Mouse (Mus musculus): ENCODE measurements around the gene Stx8.

The Stx8 gene

DNA sequence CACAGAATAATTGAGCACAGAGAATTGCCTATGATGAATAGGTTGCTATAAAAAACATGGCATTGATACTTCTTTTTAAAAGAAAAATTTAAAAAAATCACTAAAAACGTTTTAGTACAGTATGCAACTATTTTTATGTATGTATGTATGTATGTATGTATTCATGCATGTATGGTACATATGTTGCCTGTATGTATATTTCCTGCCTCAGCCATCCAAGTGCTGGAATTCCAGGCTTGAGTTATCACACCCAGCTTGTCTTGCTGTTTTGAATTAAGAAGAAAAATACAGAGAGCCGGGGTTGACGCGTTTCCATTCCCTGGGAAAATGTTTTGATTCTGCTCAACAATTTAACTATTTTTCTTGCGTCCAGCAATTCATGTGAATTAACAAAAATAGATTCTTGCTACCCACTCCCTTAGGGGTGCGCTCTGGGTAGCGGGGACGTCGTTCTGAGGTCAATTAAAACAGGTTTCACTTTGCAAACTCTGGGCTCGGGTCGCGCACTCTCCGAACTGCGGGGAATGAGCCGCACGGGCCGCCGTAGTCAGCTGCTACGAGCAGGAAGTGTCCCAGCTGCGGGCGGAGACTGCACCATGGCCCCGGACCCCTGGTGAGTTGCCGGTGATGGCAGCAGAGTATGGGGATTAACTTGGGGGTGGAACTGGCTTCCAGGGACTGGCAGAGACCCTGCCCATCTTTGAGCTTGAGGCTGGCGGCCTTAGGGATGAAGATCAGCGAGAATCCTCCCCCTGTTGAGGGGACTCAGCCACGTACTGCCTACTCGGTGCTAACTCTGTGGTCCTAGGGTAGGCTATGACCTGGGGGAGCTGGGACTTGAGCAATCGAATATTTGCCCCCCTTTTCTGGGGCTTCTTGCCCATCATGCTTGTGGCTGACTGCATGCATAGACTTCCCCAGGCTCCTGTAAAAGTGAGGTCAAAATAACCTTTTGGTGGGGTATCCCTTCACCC, at the start of gene Stx8:
Stx8 (plus strand) TSS at position 289 of the 974 bp plus-strand sequence.
- peak; percentile 65 for DNase-seq (ENCODE audit: low read depth, low spot score)

DNA sequence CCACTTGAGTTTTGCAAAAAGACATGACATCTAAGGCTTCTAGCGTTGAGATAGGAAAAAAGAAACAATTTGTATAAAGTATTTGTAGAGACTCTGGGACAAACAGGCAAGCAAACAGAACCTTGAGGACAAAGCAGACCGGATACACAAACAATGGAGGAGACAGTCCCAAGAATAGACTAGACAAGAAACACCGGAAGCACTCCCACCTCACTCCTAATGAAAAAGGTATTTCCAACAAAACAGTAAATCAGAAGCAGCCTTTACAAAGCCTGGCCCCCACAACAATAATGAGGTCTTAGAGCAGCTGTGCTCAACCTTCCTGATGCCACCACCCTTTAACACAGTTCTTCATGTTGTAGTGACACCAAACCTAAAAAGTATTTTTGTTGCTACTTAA, 48.9 kb upstream of the Stx8 start:
- DNase-seq (ENCODE audit: low read depth, low spot score): no peak

- DNase-seq (ENCODE audit: low read depth, low spot score): no peak
Observed at GRCm38 (mm10) chr11:67919593-67919992, 46.4 kb upstream of the Stx8 start.

GRCm38 (mm10) chr11:67920226-67920960, 45.6 kb upstream of the Stx8 start:
- DNase-seq (ENCODE audit: low read depth, low spot score): no peak

DNA sequence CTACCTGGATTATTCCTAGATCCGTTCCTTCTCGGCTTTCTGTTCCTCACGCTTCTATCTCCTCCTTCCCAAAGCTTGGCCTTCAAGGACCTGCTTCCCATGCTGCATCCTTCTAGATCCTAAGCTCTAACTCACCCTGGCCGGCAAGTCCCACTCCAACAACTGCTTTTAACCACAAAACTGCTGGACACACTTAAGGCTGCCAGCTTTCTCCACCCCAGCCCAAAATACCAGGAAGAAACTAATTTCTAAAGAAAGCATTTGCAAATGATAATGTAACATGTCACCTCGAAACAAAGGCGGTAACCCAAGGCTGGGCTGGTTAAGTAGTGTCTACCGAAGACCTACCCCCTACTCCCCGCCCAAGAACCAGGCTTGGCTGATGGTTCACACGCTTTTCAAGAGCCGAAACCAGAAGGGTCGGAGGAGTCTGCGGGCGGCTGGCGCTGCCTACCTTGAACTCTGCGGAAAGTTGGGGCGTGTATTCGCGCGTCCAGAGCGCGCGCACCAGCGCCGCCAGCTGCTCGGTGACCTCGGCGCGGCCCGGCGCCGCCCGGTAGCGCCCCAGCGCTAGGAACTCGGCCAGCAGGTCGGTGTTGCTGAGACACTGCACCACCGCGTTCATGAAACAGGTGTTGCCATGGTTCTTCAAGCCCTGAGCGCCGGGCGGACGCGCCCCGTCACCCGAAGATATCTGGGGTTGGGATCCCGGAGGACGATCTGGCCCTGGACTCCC, 44.7 kb upstream of the Stx8 start:
- no peak for DNase-seq (ENCODE audit: low read depth, low spot score)

DNA sequence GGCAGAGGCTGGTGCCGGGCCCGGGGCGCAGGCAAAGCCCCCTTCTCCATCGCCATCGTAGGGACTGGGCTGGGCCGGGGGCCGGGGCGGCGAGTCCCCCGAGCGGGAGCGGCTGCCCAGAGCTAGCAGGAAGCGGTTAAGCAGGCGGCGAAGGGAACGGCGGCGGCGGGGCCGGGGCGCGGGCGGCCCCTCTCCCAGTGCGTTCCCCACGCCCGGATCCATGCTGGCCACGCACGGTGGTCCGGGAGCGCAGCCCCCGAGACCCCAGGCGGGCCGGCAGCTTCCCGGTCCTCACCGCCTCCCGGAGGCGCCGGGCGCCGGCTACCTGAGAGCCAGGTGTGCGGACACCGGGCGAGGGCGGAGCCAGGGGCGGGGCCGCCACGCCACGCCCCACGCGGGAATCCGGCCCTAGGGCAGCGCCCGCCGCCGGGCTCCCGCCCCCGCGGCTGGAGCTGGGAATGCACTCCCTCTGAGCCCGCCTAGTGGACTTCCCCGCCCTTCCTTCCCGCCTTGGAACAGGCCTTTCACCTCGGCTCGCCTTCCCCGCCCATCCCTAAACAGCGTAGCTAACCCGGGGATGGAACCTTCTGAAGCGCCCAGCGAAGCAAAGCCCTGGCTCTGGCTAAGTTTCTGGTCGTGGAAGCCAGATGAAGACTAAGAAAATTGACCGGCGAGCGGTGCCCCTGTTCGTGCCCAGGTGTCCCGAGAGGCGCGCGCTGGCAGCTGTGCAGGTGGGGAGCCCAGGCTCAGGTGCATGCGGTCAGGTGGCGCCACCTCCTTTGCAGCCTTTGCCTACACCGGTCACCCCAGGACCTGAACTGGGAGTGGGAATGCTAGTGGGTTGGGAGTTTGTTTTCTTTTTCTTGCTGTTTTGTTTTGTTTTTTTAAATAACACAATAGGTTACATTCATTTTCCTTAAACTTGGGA, 43.9 kb upstream of the Stx8 start, which contains the start of gene Usp43:
Usp43 (minus strand) TSS at position 327 of the 928 bp plus-strand sequence.
- no peak for DNase-seq (ENCODE audit: low read depth, low spot score)

DNA sequence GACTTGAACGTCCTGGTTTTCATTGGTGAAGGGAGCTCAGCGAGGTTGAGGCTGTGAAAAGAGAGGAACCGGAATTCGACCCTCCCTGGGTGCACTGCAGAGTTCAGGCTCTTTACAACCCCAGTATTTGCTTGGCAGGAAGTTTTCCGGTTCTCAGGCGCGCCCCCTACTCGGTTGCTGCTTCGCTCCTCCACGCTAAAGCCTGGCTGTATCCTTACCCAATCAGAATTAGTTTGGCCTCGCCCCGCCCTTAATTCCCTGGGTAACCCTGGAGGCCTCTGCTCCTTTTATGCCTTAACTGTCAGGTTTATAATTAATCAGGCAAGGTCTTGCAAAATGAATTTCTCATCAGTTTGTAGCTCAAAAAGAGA, 43.3 kb upstream of the Stx8 start:
- DNase-seq (ENCODE audit: low read depth, low spot score): no peak

DNA sequence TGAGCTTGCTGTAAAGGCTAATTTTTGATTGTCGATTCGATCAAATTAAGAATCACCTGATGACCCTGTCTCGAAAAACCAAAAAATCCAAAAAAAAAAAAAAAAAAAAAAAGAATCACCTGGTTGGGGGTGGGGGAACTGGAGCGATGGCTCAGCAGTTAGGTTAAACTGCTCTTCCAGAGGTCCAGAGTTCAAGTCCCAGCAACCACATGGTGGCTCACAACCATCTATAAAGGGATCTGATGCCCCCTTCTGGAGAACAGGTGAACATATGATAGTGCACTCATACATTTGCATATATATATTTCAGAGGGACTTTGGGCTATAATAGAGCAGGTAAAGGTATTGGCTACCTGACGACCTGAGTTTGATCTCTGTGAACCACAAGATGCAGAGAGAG, 42.3 kb upstream of the Stx8 start:
- no peak for DNase-seq (ENCODE audit: low read depth, low spot score)

- DNase-seq (ENCODE audit: low read depth, low spot score): no peak
Observed at GRCm38 (mm10) chr11:67925000-67925399, 41.0 kb upstream of the Stx8 start.

GRCm38 (mm10) chr11:67926348-67927055, 39.5 kb upstream of the Stx8 start:
- no peak for DNase-seq (ENCODE audit: low read depth, low spot score)

GRCm38 (mm10) chr11:67932156-67932555, 33.8 kb upstream of the Stx8 start:
- no peak for DNase-seq (ENCODE audit: low read depth, low spot score)

GRCm38 (mm10) chr11:67948229-67948628, 17.8 kb upstream of the Stx8 start:
- no peak for DNase-seq (ENCODE audit: low read depth, low spot score)

GRCm38 (mm10) chr11:67949475-67949874, 16.5 kb upstream of the Stx8 start:
- no peak for DNase-seq (ENCODE audit: low read depth, low spot score)

DNA sequence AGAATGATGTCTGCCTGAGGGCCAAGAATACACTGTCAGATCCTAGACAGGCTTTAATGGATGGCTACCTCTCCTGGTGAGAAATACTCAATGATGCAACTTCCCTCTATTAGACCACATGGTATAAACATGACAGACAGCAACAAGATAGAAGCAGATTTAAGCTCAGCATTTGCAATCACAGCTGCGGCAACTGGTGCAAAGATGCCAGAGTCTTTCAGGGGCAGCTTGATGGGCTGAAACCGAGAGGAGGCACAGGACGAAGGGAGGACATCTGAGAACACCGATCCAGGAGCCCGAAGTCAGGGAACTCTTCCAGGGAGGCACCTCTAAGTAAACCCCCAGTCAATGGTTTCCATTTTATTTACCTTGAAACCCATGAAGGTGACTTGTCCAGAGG, 12.4 kb upstream of the Stx8 start:
- no peak for DNase-seq (ENCODE audit: low read depth, low spot score)

- no peak for DNase-seq (ENCODE audit: low read depth, low spot score)
Observed at GRCm38 (mm10) chr11:67954413-67954812, 11.6 kb upstream of the Stx8 start.

GRCm38 (mm10) chr11:67964110-67964509, 1.9 kb upstream of the Stx8 start:
- DNase-seq (ENCODE audit: low read depth, low spot score): no peak

GRCm38 (mm10) chr11:67965242-67965883, 630 bp upstream of the Stx8 start, which contains the start of gene Cfap52:
Gene Cfap52, minus strand, starts transcription at chr11:67965651.
- peak; percentile 64 for DNase-seq (ENCODE audit: low read depth, low spot score)

DNA sequence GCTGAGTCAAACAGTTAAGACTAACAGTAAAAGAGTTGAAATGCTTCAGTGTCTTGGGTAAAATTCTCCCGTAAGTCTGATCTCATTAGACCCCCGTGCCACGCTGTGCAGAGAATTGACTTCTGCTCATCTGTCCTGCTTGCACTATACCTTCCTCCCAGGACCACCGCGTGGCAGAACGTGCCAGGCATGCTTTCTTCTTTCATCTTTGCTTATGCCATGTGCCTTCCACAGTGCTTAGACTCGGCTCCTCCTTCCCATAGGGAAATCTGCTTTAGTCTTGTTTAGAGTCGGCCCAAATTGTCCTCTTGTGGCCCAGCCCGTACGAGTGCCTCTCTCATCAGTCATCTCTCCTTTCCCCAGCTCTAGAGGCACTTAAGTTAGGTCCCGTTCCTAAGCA, 1.8 kb downstream of the Stx8 start:
- DNase-seq (ENCODE audit: low read depth, low spot score): no peak

DNA sequence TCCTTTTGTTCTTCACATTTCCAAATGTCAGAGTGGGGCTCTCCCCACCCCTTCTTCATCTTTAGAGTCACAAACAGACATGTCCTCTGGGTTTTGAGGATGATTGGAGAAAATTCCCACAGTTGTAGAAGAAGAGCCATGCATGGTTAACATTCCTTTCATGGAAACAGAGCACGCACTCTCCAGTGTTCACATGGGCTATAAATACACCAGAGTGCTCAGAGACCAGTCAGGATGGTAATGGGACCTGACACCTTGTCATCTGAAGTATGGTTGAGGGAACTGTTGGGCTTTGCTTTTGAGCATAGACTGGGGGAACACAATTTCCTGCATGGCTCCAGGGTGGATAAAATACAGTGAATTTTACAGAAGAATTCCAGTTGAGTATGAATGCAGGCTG, 6.6 kb downstream of the Stx8 start:
- no peak for DNase-seq (ENCODE audit: low read depth, low spot score)

GRCm38 (mm10) chr11:67973225-67973624, 7.2 kb downstream of the Stx8 start:
- DNase-seq (ENCODE audit: low read depth, low spot score): no peak

Measured in telencephalon, adult 2 months (tissue).